Mouse (Mus musculus): ENCODE measurements around the gene Trmt10c.
"Not testable (repeated sequence)": the region's sequence is repeated elsewhere in the genome, so short reads cannot be mapped to it uniquely, and the experiment has no call there.

The Trmt10c gene

GRCm38 (mm10) chr16:56048038-56048437 lies 10.4 kb upstream of the Trmt10c start, which contains the start of gene Senp7:
TSS of gene Senp7 (plus strand) at chr16:56048338.
- DNase-seq (ENCODE audit: low spot score) = not testable (repeated sequence)

- DNase-seq (ENCODE audit: low spot score) = no peak
Observed at GRCm38 (mm10) chr16:56038090-56038489, 471 bp upstream of the Trmt10c start.

- DNase-seq (ENCODE audit: low spot score) = no peak
Observed at GRCm38 (mm10) chr16:56036501-56036900, 1.1 kb downstream of the Trmt10c start.

GRCm38 (mm10) chr16:56034566-56034965 lies 3.1 kb downstream of the Trmt10c start:
- no peak for DNase-seq (ENCODE audit: low spot score)

- DNase-seq (ENCODE audit: low spot score) = peak; percentile 96
Observed at GRCm38 (mm10) chr16:56029661-56030082, 7.9 kb downstream of the Trmt10c start, which contains the start of gene Pcnp. TSS of gene Pcnp (minus strand) at chr16:56029739.

GRCm38 (mm10) chr16:56028722-56029551 lies 8.7 kb downstream of the Trmt10c start:
- no peak for DNase-seq (ENCODE audit: low spot score)

- DNase-seq (ENCODE audit: low spot score) = no peak
Observed at GRCm38 (mm10) chr16:56027854-56028629, 9.6 kb downstream of the Trmt10c start.

GRCm38 (mm10) chr16:56019660-56020059 lies 18.0 kb downstream of the Trmt10c start:
- no peak for DNase-seq (ENCODE audit: low spot score)

- no peak for DNase-seq (ENCODE audit: low spot score)
Observed at GRCm38 (mm10) chr16:56014076-56014475, 23.5 kb downstream of the Trmt10c start.

GRCm38 (mm10) chr16:56012789-56013743 lies 24.6 kb downstream of the Trmt10c start:
- DNase-seq (ENCODE audit: low spot score) = no peak

- no peak for DNase-seq (ENCODE audit: low spot score)
Observed at GRCm38 (mm10) chr16:56008862-56009261, 28.8 kb downstream of the Trmt10c start.

- no peak for DNase-seq (ENCODE audit: low spot score)
Observed at GRCm38 (mm10) chr16:56006798-56007197, 30.8 kb downstream of the Trmt10c start.

- no peak for DNase-seq (ENCODE audit: low spot score)
Observed at GRCm38 (mm10) chr16:55994235-55994634, 43.4 kb downstream of the Trmt10c start.

GRCm38 (mm10) chr16:55990311-55990710 lies 47.3 kb downstream of the Trmt10c start:
- DNase-seq (ENCODE audit: low spot score) = no peak

- DNase-seq (ENCODE audit: low spot score) = no peak
Observed at GRCm38 (mm10) chr16:55986001-55986400, 51.6 kb downstream of the Trmt10c start.

All from spleen, adult 12 weeks (tissue).